In the genomic region with DNA sequence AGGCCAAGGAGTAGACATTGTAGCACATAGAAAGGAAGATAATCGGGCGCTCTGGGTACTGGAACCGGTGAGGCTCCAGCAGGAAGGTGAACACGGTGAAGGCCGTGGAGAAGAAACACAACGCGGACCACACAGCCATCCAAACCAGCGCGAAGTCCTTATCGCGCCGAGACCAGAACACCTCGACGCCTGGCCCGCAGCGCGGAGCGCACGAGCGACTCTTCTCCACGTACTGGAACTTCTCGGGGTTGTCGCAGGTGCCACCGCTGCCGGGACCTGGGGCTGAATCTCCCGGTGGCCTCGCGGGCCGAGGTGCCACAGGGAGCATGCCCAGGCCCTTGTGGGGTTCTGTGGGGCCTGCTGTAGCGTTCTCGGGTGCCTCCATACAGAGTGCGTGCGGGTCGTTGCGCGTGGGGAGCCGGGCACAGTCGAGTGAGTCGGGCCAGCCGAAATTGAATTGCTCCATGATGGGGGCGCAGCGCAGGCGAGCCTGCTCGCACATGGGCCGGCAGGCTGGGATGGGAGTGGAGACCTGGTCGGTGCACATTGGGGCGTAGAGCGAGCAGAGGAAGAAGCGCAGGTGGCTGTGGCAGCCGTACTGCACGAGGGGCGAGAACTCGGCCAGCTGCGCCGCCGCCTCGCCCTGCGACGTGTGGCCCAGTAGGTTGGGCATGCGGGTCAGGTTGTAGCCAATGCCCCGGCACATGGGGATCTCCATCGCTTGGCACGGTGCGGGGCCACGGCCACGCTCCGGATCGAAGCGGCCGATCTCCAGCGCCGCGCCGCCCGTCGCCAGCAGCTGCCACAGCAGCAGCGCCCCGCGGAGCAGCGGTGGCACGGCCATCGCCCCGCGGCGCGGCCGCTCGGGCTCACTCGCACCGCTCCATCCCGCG, we compare ENCODE assay signal across 8 mouse cellular contexts. TPM values are rescaled to one million over a fixed set of nuclear protein-coding genes. Genes with fewer than 3 reads are reported as not detected.
A peak's percentile ranks its signal among the peaks of the same experiment; 100 is the strongest.
DNase-seq lines count a peak whose midpoint lies in the region; ATAC-seq and TF ChIP-seq lines count a peak whose summit lies in the region.

No protein-coding gene starts in this region.

- peaks cover 16% of the 10 kb centered on the region for H3K36me3 ChIP-seq in C2C12 (ENCODE audit: control insufficient read depth, insufficient read depth)
- H3K36me3 ChIP-seq in hindbrain, embryonic 10.5 days = peaks cover 21% of the 10 kb centered on the region
- H3K36me3 ChIP-seq in liver, postnatal 0 days (replicated peaks; ENCODE audit: insufficient read depth, low read length) = peaks cover 15% of the 10 kb centered on the region
- H3K36me3 ChIP-seq in testis, adult 2 months (ENCODE audit: control insufficient read depth, insufficient read depth, low read length) = peaks cover 1% of the 10 kb centered on the region; the same call in 1 of the 2 replicates

- peak; percentile 63 for ATAC-seq in liver, postnatal 0 days

- peak overlapping the region; percentile 24 for H3ac ChIP-seq in C2C12 (ENCODE audit: control insufficient read depth, insufficient read length, low read depth)

- no peak overlapping the region for H3K4me3 ChIP-seq in C2C12 (ENCODE audit: insufficient read depth, poor library complexity, severe bottlenecking)
- H3K4me3 ChIP-seq in brown adipose tissue, adult 24 weeks (ENCODE audit: insufficient read depth, low read depth, low read length) = peak overlapping the region; percentile 57
- peak overlapping the region; percentile 77 for H3K4me3 ChIP-seq in hindbrain, embryonic 10.5 days
- H3K4me3 ChIP-seq in liver, postnatal 0 days (ENCODE audit: low read depth, low read length) = peak overlapping the region; percentile 55
- peak overlapping the region; percentile 89 for H3K4me3 ChIP-seq in testis, adult 2 months (ENCODE audit: control insufficient read depth, low read depth, low read length)

- TF ChIP-seq CTCF in C2C12 (IDR thresholded peaks at IDR 0.05; ENCODE audit: control insufficient read depth, insufficient read depth, insufficient read length) = no peak
- no peak for TF ChIP-seq CTCF in liver, postnatal 0 days (IDR thresholded peaks at IDR 0.05; ENCODE audit: low read depth)
- no peak for TF ChIP-seq CTCF in testis, adult 2 months (IDR thresholded peaks at IDR 0.05; ENCODE audit: control insufficient read depth, insufficient read depth, insufficient replicate concordance, low read depth, low read length)

- H3K4me2 ChIP-seq in liver, postnatal 0 days (ENCODE audit: low read depth, low read length) = peak overlapping the region; percentile 93

- H3K9ac ChIP-seq in liver, postnatal 0 days (replicated peaks) = 0 out of 2 replicates have a peak overlapping the region, but pooled peaks have one; percentile 7

- peak; percentile 29 for DNase-seq in gastrocnemius, postnatal 10 days
- DNase-seq in gastrocnemius, adult 8-10 months (ENCODE audit: low spot score in 2 of 2) = no peak
- peak; percentile 47 for DNase-seq in hindbrain, embryonic 10.5 days (ENCODE audit: low spot score)
- peak; percentile 43 for DNase-seq in liver, postnatal 0 days
- no peak for DNase-seq in left cerebral cortex, adult 9 months (ENCODE audit: low spot score in 2 of 2)

- peaks cover 3% of the 10 kb centered on the region for H3K4me1 ChIP-seq in brown adipose tissue, adult 24 weeks (ENCODE audit: control insufficient read depth, insufficient read depth, insufficient read length, low read length)
- peaks cover 93% of the 10 kb centered on the region for H3K4me1 ChIP-seq in hindbrain, embryonic 10.5 days (replicated peaks)
- peaks cover 10% of the 10 kb centered on the region for H3K4me1 ChIP-seq in liver, postnatal 0 days (ENCODE audit: insufficient read depth)
- H3K4me1 ChIP-seq in testis, adult 2 months (ENCODE audit: control insufficient read depth, insufficient read depth, low read length) = peaks cover 25% of the 10 kb centered on the region

- no peak for TF ChIP-seq EP300 in liver, postnatal 0 days (IDR thresholded peaks at IDR 0.05; ENCODE audit: low read depth)

- 2% methylated on average over 92 of the region's 92 CpGs for WGBS in hindbrain, embryonic 10.5 days
- 4% methylated on average over 79 of the region's 92 CpGs for WGBS in liver, postnatal 0 days (ENCODE audit: insufficient replicate concordance)

- no peaks in the 10 kb centered on the region for H3K27me3 ChIP-seq in C2C12 (ENCODE audit: control insufficient read depth, insufficient read depth, insufficient read length)
- H3K27me3 ChIP-seq in hindbrain, embryonic 10.5 days (ENCODE audit: insufficient read depth, poor library complexity, severe bottlenecking) = peaks cover 20% of the 10 kb centered on the region
- peaks cover 31% of the 10 kb centered on the region for H3K27me3 ChIP-seq in liver, postnatal 0 days (ENCODE audit: insufficient read depth, low read length)
- no peaks in the 10 kb centered on the region for H3K27me3 ChIP-seq in testis, adult 2 months (ENCODE audit: control insufficient read depth, insufficient read depth, low read length)

- no peak overlapping the region for H3K27ac ChIP-seq in brown adipose tissue, adult 24 weeks (replicated peaks; ENCODE audit: low read depth, low read length)
- H3K27ac ChIP-seq in hindbrain, embryonic 10.5 days = peak overlapping the region; percentile 94
- no peak overlapping the region for H3K27ac ChIP-seq in liver, postnatal 0 days (ENCODE audit: low read depth)
- H3K27ac ChIP-seq in testis, adult 2 months (ENCODE audit: control insufficient read depth, insufficient read depth, low read depth, low read length) = no peak overlapping the region

- no peak for TF ChIP-seq POLR2A in testis, adult 2 months (IDR thresholded peaks at IDR 0.05; ENCODE audit: control insufficient read depth, low read depth, low read length)

- no peaks in the 10 kb centered on the region for H3K79me2 ChIP-seq in C2C12 (ENCODE audit: control insufficient read depth, insufficient read depth)

- no peaks in the 10 kb centered on the region for H3K79me3 ChIP-seq in C2C12 (ENCODE audit: low read depth)

- no peaks in the 10 kb centered on the region for H3K9me3 ChIP-seq in hindbrain, embryonic 10.5 days
- no peaks in the 10 kb centered on the region for H3K9me3 ChIP-seq in liver, postnatal 0 days (ENCODE audit: low read length)

TF ChIP-seq in C2C12, 6 proteins besides CTCF, POLR2A, EP300 and RAD21:
- TF ChIP-seq MYOG (IDR thresholded peaks at IDR 0.05; ENCODE audit: control insufficient read depth, extremely low read depth, insufficient read length) (no peak), USF1 (IDR thresholded peaks at IDR 0.05; ENCODE audit: low read depth) (no peak), MAX (IDR thresholded peaks at IDR 0.05) (no peak), CEBPB (IDR thresholded peaks at IDR 0.05; ENCODE audit: low read depth) (no peak), MYOD1 (IDR thresholded peaks at IDR 0.05; ENCODE audit: control insufficient read depth, insufficient read length, low read depth) (no peak), FOSL1 (IDR thresholded peaks at IDR 0.05; ENCODE audit: insufficient read depth, low read length, poor library complexity, severe bottlenecking) (no peak)

RNA-seq across cellular contexts. Expression of a gene that starts 0.6 kb away (rescaled TPM):
- total RNA-seq in gastrocnemius, postnatal 10 days (2021) = 1 to 10 TPM; 9.2 to 9.8 TPM
- 10 to 100 TPM; 22.0 to 44.3 (median 33.9) TPM for total RNA-seq in gastrocnemius, adult 8-10 months (2022)
- 0.89 TPM for polyA plus RNA-seq in C2C12 (2012; fragmentation: generic; extraction: Trizol)
- not detected in 2 replicates for polyA plus RNA-seq in brown adipose tissue, adult 24 weeks (2012; ENCODE audit: insufficient read depth, insufficient read length, missing spikeins)
- polyA plus RNA-seq in hindbrain, embryonic 10.5 days (2016; fragmentation: Nextera tagmentation; extraction: Ambion mirVana) = 9.8 and 12.1 TPM in 2 replicates
- polyA plus RNA-seq in liver, postnatal 0 days (2015; fragmentation: Nextera tagmentation; extraction: Ambion mirVana) = 0.16 and 0.25 TPM in 2 replicates
- 3.1 and 3.2 TPM in 2 replicates for polyA plus RNA-seq in testis, adult 2 months (2012; rRNA removed)

Comparison
In these comparisons a context has a peak if more than half of its experiments do, and no peak if none do; other contexts are left out.
1. DNase-seq: peak in gastrocnemius, postnatal 10 days (single experiment), hindbrain, embryonic 10.5 days (single experiment) and liver, postnatal 0 days (single experiment); none in gastrocnemius, adult 8-10 months (0 of 2) and left cerebral cortex, adult 9 months (0 of 2).